Mouse (Mus musculus) left cerebral cortex, adult 11 months (tissue): ENCODE results near the gene Dapk3.
A peak's percentile ranks its signal among the peaks of the same experiment; 100 is the strongest.
"Not testable (repeated sequence)": the region's sequence is repeated elsewhere in the genome, so short reads cannot be mapped to it uniquely, and the experiment has no call there.

Experiments
- DNase-seq: peaks from one replicate; pipeline ENCODE4 v3.0.0; 2022; ENCODE audit warnings: low spot score

The Dapk3 gene

DNA sequence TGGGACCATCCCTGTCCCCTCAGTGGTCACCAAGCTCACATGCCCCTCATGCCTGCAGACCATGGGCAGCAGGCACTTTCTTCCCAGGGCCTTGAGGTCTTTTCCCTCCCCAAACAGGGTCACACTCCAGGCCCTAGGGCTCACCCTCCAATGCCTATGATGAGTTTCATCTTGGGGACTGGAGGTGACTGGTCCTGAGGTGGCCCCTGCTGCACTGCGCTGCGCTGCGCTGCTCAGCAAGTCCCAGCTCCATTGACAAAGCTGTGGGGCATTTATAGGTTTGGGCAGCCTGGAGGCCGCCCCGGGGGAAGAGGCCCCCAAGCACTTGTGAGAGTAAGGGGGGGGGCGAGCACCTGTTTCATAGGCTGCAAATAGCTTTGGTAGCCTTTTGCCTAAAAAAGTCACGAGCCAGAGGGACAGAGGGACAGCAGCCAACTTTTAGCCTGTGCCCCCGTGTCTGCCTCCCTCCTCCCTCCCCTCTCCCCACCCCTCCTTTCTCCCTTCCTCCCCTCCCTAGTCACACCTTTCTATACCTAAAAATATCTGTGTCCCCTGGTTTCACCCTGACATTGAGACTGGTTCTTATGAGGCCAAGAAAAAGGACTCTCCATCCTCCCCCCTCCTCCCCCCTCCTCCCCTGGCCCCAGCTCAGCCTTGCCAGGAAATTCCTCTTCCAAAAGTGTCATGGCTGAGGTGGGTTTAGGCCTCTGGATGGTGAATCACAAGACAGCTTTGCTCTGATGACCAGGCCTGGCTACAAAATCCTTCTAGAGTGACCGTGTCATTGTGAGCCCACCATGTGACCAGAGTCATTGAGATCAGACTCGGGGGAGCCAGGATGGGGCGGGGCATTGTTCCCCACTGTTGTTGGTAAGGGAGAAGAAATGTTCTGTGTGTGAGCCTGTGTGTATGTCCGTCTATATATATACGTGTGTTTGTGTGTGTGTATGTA, 19.3 kb downstream of the Dapk3 start, which contains the start of gene Nmrk2:
Gene Nmrk2 (minus strand): TSS at position 245 of the 952 bp plus-strand sequence.
- DNase-seq: no peak

DNA sequence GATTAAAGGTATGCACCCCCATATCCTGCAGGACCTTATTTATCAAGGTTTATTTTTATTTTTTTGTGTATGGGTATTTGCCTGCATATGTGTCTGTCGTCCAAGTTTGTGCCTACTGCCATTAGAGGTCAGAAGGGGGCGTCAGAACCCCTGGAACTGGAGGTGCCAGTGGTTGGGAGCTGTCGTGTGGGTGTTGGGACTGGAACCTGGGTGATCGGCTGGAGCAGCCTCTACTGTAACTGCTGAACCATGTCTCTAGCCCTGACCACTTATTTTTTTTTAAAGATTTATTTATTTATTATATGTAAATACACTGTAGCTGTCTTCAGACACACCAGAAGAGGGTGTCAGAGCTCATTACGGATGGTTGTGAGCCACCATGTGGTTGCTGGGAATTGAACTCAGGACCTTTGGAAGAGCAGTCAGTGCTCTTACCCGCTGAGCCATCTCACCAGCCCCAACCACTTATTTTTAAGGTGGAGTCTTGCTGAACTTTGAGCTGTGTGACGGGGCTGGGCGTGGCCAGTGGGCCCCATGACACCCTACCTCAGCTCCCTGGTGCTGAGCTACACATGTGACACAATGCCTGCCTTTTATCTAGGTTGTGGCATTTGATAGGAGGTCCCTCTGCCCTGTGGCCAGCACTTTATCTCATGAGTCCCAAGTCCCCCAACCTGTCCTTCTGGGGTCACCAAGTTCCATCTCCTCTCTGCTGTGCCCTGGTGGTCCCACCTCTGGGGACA, 20.3 kb downstream of the Dapk3 start:
- DNase-seq: no peak

DNA sequence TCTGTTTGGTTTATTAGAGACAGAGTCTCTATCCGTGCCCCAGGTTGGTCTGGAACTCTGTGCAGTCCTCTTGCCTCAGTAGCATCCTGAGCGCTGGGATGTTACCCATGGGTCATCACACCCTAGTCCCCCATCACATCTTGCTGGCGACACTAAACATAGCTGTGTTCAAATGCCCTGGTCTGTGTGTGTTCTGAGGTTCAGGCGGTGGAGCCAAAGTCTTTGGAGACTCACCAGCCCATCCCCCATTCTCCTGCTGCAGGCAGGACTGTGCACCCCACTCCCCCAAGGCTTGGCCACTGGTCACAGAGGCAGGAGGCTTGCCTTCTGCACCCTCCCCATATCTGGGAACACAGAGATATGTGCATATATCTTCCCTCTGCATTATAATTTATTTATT, 21.3 kb downstream of the Dapk3 start:
- no peak for DNase-seq

DNA sequence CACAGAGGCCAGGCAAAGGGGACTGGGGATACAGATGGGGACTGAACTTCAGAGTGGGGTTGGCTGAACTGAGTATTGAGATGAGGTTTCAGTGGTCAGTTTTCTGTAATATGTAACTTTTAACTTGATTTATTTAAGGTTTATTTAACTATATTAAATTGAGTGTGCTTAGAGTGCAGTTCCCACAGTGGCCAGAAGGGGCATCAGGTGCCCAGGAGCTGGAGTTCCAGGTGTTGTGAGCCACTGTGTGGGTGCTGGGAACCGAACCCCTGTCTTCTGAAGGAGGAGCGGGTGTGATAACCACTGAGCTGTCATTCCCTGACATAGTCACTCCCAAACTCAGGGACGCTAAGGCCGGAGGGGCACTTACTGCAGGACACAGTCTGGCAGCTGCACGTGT, 27.3 kb downstream of the Dapk3 start:
- no peak for DNase-seq

DNA sequence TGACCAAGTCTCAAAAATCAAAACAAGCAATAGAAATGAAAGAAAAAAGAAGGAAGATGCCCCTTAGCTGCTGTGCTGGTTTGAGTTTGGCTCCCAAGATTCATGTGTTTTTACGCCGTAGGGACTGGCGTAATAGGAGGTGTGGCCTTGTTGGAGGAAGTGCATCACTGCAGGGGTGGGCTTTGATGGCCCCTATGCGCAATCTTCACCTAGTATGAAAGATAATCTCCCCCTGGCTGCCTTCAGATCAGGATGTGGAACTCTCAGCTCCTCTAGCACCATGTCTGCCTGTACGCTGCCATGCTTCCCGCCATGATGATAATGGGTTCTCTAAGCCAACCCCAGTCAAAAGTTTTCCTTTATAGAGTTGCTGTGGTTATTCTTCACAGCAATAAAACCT, 33.5 kb downstream of the Dapk3 start:
- DNase-seq: no peak

DNA sequence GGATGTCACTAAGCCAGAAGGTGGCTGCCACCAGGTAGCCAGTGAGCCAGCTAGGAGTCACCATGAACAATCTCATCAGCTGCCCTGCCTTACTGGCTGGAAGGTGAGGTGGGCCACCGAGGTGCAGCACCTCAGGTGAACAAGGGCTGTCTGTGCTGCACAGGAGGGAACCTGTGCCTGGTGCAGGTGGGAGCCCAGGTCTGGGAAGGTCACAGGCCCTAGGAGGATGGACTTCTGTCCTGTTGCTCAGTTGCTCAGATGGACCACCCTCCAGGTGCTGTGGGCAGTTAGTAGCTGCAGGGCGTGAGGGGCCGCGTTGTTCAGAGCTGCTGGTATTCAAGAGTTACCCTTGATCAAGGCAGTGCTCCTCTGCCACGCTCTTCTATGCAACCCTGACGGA, 34.0 kb downstream of the Dapk3 start:
- no peak for DNase-seq

DNA sequence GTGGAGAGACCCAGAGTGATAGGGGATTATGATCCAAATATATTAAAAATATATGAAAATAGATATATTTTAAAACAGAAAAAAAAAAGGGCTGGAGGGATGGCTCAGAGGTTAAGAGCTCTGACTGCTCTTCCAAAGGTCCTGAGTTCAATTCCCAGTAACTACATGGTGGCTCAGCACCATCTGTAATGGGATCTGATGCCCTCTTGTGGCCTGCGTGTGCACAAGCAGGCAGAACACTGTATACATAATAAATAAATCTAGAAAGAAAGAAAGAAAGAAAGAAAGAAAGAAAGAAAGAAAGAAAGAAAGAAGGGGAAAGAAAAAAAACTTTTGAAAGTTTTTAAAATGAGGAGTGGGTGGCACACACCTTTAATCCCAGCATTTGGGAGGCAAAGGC, 34.5 kb downstream of the Dapk3 start:
- DNase-seq: not testable (repeated sequence)

DNA sequence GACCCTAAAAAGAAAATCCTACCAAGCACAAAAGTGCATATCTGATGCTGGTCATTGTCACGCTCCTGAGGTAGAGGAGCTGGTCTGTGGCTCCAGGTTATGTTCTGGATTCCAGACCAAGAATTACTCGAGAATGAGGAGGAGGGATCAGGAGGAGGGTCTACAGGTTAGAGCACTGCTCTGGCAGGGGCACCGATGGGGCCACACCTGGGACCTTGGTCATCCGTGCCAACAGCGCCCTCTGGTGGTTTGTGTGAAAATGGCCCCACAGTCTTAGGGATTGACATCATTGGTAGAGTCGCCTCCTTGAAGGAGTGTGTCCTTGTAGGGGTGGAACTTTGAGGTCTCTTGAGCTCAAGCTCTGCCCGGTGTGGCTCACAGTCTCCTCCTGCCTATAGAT, 35.2 kb downstream of the Dapk3 start:
- DNase-seq: no peak

DNA sequence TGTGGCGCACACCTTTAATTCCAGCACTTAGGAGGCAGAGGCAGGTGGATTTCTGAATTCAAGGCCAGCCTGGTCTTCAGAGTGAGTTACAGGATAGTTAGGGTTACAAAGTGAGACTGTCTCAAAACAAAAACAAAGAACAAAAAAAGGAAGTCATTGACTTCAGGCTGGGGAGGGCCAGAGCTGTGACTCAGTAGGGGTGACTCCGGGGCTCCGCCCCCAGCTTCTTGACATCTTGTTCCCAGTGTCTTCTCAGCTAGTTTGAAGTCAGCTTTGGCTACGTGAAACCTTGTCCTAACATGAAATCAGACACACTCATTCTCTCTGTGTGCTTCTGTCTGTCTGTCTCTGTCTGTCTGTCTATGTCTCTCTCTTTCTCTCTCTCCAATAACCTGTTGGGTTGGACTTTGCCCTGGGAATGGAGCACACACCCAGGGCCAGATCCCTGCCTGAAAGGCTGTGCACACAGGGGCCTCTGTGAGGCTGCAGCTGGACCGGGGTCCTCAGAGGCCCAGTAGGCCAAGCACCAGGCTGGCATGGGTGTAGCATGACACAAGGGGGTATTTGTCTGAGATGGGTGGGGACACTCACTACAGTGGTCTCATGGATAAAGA, 38.7 kb downstream of the Dapk3 start:
- no peak for DNase-seq

DNA sequence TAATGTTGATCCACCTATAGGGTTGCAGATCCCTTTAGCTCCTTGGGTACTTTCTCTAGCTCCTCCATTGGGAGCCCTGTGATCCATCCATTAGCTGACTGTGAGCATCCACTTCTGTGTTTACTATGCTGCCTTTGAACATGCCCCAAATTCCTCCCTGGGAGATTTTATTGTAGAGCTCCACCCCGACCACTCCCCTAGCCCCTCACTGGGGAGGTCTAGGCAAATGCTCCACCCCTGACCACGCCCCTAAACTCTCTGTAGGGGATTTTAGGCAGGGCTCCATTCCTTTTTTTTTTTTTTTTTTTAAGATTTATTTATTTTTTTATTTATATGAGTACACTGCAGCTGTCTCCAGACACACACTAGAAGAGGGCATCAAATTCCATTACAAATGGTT, 40.9 kb downstream of the Dapk3 start:
- not testable (repeated sequence) for DNase-seq

DNA sequence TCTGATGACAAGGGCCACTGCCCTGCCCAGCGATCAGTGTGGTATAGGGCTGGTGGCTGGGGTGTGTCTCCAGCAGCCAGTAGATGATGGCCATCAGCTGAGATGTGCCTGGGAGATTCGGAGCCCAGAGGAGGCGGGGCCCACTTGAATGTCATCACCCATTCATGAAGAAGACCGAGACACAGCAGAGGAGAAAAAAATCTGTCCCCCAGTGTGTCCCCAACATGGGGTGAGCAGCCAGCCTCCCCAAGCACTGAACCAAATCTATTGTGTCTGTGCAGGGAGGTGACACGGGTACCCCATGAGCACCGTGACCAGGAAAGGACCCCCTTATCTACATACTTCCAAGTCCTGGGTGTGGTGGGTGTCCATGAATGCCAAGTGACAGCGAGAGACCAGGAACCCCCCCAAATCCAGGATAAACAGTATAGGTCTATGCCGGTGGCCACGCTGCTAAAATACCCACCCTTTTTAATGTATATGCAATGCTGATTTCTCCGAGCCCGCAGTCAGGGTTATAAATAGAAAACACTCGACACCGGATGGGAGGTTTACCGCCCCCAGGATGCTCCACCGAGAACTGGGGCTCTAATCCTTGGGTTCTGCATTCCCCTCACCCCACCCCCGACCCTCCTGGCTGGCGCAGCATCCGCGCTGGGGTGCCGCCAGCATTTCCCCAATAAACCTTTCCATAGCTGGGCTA, 47.1 kb downstream of the Dapk3 start:
- no peak for DNase-seq

DNA sequence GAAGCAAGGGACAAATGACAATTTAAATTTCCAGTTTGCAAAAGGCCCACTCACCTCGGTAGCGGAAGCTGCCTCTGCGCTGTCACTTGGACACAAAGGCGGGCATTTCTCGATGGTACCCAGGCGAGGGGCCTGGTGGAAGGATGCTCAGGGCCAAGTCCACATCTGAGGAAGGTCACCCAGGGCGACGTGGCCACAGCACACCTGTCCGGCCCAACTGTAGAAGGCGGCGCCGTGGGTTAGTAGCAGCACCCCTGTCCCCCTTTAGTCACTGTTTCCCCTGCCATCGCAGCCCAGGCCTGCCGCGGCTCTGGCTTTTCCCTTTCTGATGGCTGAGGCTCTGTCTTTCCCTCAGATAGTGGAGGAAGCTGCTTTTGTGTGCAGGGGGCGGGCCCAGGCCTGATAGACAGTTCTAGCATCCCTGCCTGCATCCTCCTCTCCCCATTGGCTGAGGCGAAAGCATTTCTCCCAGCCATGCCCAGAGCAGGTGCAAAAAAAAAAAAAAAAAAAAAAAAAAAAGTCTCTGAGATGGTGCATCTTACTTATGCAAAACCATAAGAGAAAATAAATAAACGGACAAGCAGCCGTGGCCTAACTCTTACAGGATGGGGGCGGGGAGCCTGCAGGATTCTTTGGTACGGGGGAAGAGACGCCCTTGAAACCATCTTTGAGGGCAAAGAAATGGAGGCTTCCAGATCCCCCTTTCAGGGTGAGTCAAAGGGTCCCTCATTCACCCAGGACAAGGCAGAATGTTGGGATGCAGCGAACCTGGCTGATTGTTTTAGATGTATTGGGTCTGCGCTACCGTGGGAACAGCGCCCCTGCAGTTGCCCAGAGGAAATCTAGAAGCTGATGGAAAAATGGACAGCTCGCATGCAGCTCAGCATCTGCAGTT, 47.9 kb downstream of the Dapk3 start, which contains the start of gene Atcay:
Gene Atcay (minus strand): TSS at position 396 of the 895 bp plus-strand sequence.
- DNase-seq: peak; percentile 75

DNA sequence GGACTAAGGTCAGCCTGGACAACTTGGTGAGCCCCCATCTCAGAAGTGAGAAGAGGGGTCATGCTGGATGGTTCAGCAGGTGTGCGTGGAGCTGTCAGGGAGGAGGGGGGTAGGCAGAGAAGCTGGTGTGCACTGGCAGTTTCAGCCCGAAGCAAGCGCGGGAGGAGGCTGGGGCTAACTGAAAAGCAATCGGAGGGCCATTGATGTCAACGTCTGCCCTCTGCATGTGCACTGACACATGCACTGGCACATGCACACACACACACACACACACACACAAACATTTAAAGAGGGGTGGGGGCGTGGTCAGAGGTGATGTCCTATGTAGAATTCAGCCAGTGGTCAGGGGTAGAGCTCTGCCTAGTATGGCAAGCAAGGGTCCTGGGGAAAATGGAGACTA, 48.6 kb downstream of the Dapk3 start:
- DNase-seq: no peak

DNA sequence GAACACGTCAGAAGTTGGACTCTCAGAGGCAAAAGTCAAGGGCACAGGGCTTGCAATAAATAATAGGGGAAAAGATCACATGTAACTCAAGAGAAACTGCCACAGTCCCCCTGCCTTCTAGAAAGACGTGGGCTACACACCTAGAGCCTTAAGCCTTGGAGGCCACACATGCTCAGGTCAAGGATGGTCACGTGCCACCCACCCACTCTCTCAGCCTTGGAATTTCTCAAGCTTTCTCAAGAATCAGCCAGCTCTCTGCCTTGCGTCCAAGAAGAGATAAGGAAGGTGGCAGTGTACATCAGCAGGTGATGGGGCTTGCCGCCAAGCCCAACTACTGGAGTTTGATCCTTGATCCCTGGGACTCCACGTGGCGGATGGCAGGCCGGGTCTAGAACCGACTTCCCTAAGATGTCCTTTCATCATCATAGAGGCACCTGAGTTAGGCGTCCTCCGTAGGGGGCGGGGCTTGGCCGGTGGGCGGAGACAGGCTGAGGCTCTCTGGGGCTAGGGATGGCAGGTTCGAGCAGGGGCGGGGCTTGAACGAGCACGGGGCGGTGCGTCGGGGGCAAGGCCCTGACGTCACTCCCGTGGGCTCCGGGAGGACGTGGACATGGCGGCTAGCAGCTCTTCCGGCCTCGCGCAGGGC, 49.9 kb downstream of the Dapk3 start, which contains the start of gene Zfr2:
Gene Zfr2 (plus strand): TSS at position 576 of the 646 bp plus-strand sequence.
- DNase-seq: peak; percentile 91

DNA sequence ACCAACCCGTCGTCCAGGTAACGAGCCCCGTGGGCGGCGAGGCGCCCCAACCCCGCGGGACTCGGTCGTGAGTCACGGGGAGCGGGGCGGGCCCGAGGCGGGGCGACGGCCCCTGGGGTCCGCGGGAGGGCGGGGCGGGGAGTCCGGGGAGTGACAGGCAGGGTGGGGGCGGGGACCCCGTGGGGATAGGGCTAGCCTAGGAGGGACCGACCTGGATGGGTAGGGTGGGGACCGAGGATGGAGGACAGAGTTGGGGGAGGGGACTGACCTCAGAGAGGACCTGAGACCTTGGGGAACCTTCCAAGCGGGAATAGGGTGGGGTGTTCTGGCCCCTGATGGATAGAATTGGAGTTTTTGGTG, 50.4 kb downstream of the Dapk3 start:
- no peak for DNase-seq

DNA sequence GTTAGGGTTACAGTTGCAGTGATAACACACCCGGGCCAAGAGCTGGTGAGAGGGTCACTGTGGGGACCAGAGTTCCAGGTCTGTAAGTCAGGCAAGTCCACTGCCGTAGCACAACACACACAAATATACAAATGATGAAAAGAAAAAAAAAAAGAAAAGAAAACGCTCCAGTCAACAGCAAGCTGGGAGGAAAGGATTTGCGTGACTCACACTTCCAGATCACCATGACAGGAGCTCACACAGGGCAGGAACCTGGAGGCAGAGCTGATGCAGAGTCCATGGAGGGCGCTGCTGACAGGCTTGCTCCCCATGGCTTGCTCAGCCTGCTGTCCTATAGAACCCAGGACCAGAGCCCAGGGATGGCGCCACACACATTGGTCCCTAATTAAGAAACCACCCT, 51.4 kb downstream of the Dapk3 start:
- no peak for DNase-seq

DNA sequence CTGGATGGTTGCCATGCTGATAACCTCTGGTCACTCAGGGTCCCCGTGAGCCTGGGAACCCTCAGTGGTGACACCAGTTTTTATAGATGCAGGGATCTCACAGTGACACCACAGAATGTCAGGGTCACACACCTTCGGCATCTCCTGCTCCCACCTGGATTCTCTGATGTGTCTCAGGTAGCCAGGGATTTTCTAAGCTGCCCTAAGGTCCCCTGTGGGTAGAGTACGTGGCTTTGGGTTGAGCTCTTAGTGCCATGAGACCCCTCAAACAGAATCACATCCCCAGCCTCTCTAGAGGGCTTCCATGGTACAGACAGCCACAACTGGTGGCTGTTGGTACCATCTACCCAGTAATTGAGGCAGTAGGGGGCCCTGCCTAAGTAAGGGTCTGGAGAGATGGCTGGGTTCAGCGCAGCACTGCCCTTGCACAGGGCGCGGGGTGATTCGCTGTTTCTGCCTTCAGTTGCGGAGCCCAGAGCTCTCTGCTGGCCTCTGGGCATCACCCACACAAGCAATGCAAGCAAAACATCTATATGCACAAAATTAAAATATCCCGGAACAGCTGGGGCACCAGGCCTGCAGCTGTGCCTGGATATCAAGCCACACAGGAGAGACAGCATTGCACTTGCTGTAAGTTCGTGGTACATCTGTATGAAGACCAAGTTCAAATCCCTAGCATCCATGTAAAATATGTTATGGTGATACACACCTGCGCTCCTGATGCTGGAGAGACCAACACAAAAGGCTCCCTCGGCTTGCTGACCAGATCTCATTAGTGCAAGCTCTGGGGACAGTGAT, 53.9 kb downstream of the Dapk3 start:
- no peak for DNase-seq

DNA sequence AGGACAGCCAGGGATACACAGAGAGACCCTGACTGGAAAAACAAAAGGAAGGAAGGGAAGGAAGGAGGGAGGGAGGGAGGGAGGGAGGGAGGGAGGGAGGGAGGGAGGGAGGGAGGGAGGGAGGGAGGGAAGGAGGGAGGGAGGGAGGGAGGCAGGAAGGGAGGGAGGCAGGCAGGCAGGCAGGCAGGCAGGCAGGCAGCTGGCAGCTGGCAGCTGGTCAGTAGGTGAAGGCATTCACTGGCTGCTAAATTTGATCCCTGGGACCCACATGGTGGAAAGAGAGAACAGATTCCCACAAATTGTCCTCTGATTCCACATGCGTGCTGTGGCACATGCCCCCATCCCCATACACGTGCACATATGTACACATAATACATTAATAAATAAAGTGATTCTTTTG, 55.8 kb downstream of the Dapk3 start:
- no peak for DNase-seq

DNA sequence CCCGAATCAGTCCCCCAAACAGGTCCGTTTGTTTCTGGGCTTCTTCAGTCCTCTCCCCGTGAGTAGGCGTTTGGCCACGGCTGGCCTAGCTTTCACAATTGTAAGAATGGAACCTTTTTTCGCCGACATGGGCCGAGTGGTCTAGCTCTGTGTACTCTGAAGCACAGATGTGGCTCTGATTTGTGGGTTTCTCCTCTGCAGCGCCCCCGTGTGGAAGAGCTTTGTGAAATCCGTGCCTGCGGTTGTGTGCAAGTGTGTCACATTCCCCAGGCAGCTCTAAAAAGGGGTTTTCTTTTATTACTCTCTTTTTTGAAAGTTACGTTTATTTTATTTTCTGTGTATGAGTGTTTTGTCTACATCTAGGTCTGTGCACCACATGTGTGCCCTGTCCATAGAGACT, 58.1 kb downstream of the Dapk3 start:
- DNase-seq: no peak

DNA sequence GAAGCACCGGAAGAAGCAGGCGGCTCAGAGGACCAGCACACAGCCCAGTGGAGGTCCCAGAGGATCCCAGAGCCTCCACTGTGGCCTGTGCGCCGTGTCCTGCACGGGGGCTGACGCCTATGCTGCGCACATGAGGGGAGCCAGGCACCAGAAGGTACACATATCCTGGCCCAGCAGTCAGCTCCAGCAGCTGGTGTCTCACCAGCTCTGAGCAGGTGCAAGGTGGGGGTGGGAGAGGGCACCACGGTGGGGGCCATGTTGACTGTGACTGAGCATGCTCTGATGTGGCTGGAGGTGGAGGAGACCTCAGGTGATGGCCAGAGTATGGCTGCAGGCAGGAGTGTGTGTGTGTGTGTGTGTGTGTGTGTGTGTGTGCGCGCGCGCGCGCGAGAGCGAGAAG, 59.2 kb downstream of the Dapk3 start:
- no peak for DNase-seq
